Mouse (Mus musculus) erythroblast, embryonic 14.5 days (primary cell): ENCODE results near the gene Ubqln1.

Experiments
- GATA1 ChIP-seq: IDR thresholded peaks from 2 replicates; pipeline ENCODE4 v1.6.1; 2012; ENCODE audit warnings: low read length, inconsistent platforms, mixed read lengths
- TAL1 ChIP-seq: IDR thresholded peaks from 3 replicates; pipeline ENCODE4 v1.6.1; 2012; ENCODE audit warnings: low read length, inconsistent platforms, mixed read lengths

DNA sequence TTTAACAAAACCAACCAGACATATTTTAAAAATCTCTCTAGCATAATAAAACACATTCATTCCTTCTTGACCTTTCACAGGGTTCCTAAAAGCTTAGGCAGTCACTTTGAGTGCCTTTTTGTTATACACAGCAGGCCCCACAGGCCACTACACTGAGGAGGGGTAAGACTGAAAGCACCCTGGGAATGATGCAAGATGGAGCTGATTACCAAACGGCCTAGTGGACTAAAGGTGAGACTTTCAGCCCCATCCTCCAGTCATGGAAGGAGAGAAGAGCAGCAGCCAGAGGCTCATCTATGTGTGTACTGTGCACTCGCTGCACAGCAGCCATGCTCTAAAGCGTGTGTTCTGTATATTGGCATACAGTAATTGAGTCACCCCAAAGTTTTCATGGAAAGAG, 20.5 kb downstream of the Ubqln1 start:
- TF ChIP-seq GATA1 (no peak), TAL1 (no peak)
